Mouse (Mus musculus): ENCODE results near the gene Faf1. TPM values are rescaled to one million over a fixed set of nuclear protein-coding genes. Genes with fewer than 3 reads are reported as not detected.
"Not testable (repeated sequence)": the region's sequence is repeated elsewhere in the genome, so short reads cannot be mapped to it uniquely, and the experiment has no call there.

The Faf1 gene
- polyA plus RNA-seq, 1 experiment from 2014 or later, result 27.5 TPM

GRCm38 (mm10) chr4:109677221-109677620 is 833 bp downstream of the Faf1 start:
- Histone ChIP-seq H3K36me3 (ENCODE audit: control insufficient read depth, insufficient read depth, low read length) (no peaks in the 10 kb centered on the region), H3K4me3 (ENCODE audit: control insufficient read depth in 1 of 2, insufficient read depth in 1 of 2, low read depth in 1 of 2, low read length in 2 of 2) (peak overlapping the region; percentile 89 to 90), H3K9ac (ENCODE audit: low read length) (peak overlapping the region; percentile 93), H3K4me1 (ENCODE audit: control insufficient read depth in 2 of 2, insufficient read depth in 2 of 2, low read length in 2 of 2) (peaks cover 0 to 9% of the 10 kb centered on the region in 2 experiments; a peak in 2 of 4 replicates), H3K9me3 (ENCODE audit: control insufficient read depth, low read length) (no peaks in the 10 kb centered on the region), H3K4me2 (ENCODE audit: low read length) (peak overlapping the region; percentile 80), H3K27ac (replicated peaks in 1 of 2; ENCODE audit: control insufficient read depth in 1 of 2, insufficient read depth in 1 of 2, low read depth in 2 of 2, low read length in 2 of 2) (peak overlapping the region; percentile 96 to 97), H3K27me3 (ENCODE audit: control insufficient read depth, insufficient read depth, low read length) (no peaks in the 10 kb centered on the region)
- WGBS, result 0% methylated on average over 3 of the region's 3 CpGs
- ATAC-seq (ENCODE audit: insufficient number of reproducible peaks, insufficient read depth, low FRiP score, low read depth), result no peak

- no peak for ATAC-seq (ENCODE audit: insufficient number of reproducible peaks, insufficient read depth, low FRiP score, low read depth)
- Histone ChIP-seq H3K4me2 (ENCODE audit: low read length) (no peak overlapping the region), H3K4me1 (ENCODE audit: control insufficient read depth in 2 of 2, insufficient read depth in 2 of 2, low read length in 2 of 2) (no peaks in the 10 kb centered on the region), H3K9ac (ENCODE audit: low read length) (no peak overlapping the region), H3K4me3 (ENCODE audit: control insufficient read depth in 1 of 2, insufficient read depth in 1 of 2, low read depth in 1 of 2, low read length in 2 of 2) (no peak overlapping the region), H3K36me3 (ENCODE audit: control insufficient read depth, insufficient read depth, low read length) (0 out of 2 replicates have a peak, but pooled peaks cover 4% of the 10 kb centered on the region), H3K27me3 (ENCODE audit: control insufficient read depth, insufficient read depth, low read length) (no peaks in the 10 kb centered on the region), H3K27ac (replicated peaks in 1 of 2; ENCODE audit: control insufficient read depth in 1 of 2, insufficient read depth in 1 of 2, low read depth in 2 of 2, low read length in 2 of 2) (no peak overlapping the region), H3K9me3 (ENCODE audit: control insufficient read depth, low read length) (no peaks in the 10 kb centered on the region)
- WGBS, result 74% methylated on average over 2 of the region's 2 CpGs
Measured at GRCm38 (mm10) chr4:109683561-109683960, 7.2 kb downstream of the Faf1 start.

DNA sequence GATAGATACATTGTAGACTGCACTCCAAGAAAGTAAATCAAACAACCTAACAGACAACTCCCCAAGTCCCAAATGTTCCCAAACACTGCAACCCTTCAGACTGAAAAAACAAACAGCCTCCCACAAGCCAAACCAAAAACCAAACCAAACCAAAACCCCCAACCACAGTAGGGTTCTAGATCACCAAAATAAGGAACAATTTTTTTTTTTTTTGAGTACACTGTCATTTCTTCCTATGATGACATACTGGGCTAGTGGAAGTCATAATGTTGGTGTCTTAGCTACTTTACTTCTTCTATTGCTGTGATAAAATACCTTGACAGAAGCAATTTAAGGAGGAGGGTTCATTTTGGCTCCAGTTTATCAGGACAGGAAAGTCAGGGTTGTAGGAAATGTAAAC is 16.3 kb downstream of the Faf1 start:
- Histone ChIP-seq H3K9ac (ENCODE audit: low read length) (no peak overlapping the region), H3K4me1 (ENCODE audit: control insufficient read depth in 2 of 2, insufficient read depth in 2 of 2, low read length in 2 of 2) (no peaks in the 10 kb centered on the region), H3K27me3 (ENCODE audit: control insufficient read depth, insufficient read depth, low read length) (no peaks in the 10 kb centered on the region), H3K4me2 (ENCODE audit: low read length) (no peak overlapping the region), H3K27ac (replicated peaks in 1 of 2; ENCODE audit: control insufficient read depth in 1 of 2, insufficient read depth in 1 of 2, low read depth in 2 of 2, low read length in 2 of 2) (no peak overlapping the region), H3K36me3 (ENCODE audit: control insufficient read depth, insufficient read depth, low read length) (no peaks in the 10 kb centered on the region), H3K9me3 (ENCODE audit: control insufficient read depth, low read length) (peaks cover 10% of the 10 kb centered on the region), H3K4me3 (ENCODE audit: control insufficient read depth in 1 of 2, insufficient read depth in 1 of 2, low read depth in 1 of 2, low read length in 2 of 2) (no peak overlapping the region)
- ATAC-seq (ENCODE audit: insufficient number of reproducible peaks, insufficient read depth, low FRiP score, low read depth), result no peak

DNA sequence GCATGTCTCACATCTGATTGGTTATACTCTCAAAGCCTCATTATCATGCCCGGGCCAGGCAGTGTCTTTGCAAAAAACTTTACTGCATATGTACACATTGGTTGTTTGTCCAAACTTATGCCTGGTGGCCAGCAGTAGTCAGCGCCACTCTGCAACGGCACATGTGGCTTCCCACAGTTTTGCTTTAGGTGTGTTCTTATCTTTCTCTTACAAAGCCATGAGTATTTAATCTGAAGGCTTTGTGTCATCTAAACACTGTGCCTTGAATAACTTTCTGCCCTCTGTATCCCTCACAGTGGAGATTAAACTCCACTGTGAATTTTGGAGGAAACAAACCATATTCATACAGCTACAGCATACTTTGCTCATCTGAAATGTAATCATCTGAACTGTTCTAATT is 24.3 kb downstream of the Faf1 start:
- not testable (repeated sequence) for H3K9ac ChIP-seq (ENCODE audit: low read length); H3K4me2 ChIP-seq (ENCODE audit: low read length); H3K4me3 ChIP-seq (ENCODE audit: control insufficient read depth in 1 of 2, insufficient read depth in 1 of 2, low read depth in 1 of 2, low read length in 2 of 2); ATAC-seq (ENCODE audit: insufficient number of reproducible peaks, insufficient read depth, low FRiP score, low read depth); H3K27ac ChIP-seq (replicated peaks in 1 of 2; ENCODE audit: control insufficient read depth in 1 of 2, insufficient read depth in 1 of 2, low read depth in 2 of 2, low read length in 2 of 2); H3K27me3 ChIP-seq (ENCODE audit: control insufficient read depth, insufficient read depth, low read length); H3K36me3 ChIP-seq (ENCODE audit: control insufficient read depth, insufficient read depth, low read length); H3K4me1 ChIP-seq (ENCODE audit: control insufficient read depth in 2 of 2, insufficient read depth in 2 of 2, low read length in 2 of 2); H3K9me3 ChIP-seq (ENCODE audit: control insufficient read depth, low read length)
- WGBS, result 94% methylated on average over 3 of the region's 3 CpGs

GRCm38 (mm10) chr4:109703568-109703967 is 27.2 kb downstream of the Faf1 start:
- no peaks in the 10 kb centered on the region for H3K27me3 ChIP-seq (ENCODE audit: control insufficient read depth, insufficient read depth, low read length)
- 0 out of 4 replicates have a peak, but pooled peaks cover 0 to 4% of the 10 kb centered on the region in 2 experiments for H3K4me1 ChIP-seq (ENCODE audit: control insufficient read depth in 2 of 2, insufficient read depth in 2 of 2, low read length in 2 of 2)
- H3K27ac ChIP-seq (replicated peaks in 1 of 2; ENCODE audit: control insufficient read depth in 1 of 2, insufficient read depth in 1 of 2, low read depth in 2 of 2, low read length in 2 of 2), result no peak overlapping the region
- H3K9ac ChIP-seq (ENCODE audit: low read length), result no peak overlapping the region
- no peak for ATAC-seq (ENCODE audit: insufficient number of reproducible peaks, insufficient read depth, low FRiP score, low read depth)
- no peak overlapping the region for H3K4me2 ChIP-seq (ENCODE audit: low read length)
- no peaks in the 10 kb centered on the region for H3K36me3 ChIP-seq (ENCODE audit: control insufficient read depth, insufficient read depth, low read length)
- H3K9me3 ChIP-seq (ENCODE audit: control insufficient read depth, low read length), result no peaks in the 10 kb centered on the region
- H3K4me3 ChIP-seq (ENCODE audit: control insufficient read depth in 1 of 2, insufficient read depth in 1 of 2, low read depth in 1 of 2, low read length in 2 of 2), result no peak overlapping the region

DNA sequence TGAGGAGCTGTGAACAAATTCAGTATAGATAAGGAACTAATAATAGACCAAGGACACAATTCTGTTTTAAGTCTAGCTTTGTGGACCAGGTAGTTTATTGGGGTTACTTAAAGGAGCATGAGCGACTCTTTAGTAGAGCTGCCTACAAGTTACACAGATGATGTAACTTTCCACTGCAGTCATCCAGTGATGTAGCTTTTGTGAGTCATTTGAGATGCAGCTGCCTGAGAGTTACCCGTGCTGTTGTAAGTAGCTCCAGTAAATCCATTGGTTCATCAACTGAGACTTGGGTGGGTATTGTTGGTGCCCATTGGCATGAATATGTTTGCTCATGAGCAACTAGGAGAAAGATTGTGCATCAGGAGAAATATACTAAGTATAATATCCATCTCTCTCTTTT is 29.0 kb downstream of the Faf1 start:
- H3K4me1 ChIP-seq (ENCODE audit: control insufficient read depth in 2 of 2, insufficient read depth in 2 of 2, low read length in 2 of 2), result 0 out of 4 replicates have a peak, but pooled peaks cover 0 to 4% of the 10 kb centered on the region in 2 experiments
- no peaks in the 10 kb centered on the region for H3K9me3 ChIP-seq (ENCODE audit: control insufficient read depth, low read length)
- no peak overlapping the region for H3K27ac ChIP-seq (replicated peaks in 1 of 2; ENCODE audit: control insufficient read depth in 1 of 2, insufficient read depth in 1 of 2, low read depth in 2 of 2, low read length in 2 of 2)
- no peaks in the 10 kb centered on the region for H3K27me3 ChIP-seq (ENCODE audit: control insufficient read depth, insufficient read depth, low read length)
- H3K4me2 ChIP-seq (ENCODE audit: low read length), result no peak overlapping the region
- no peak for ATAC-seq (ENCODE audit: insufficient number of reproducible peaks, insufficient read depth, low FRiP score, low read depth)
- no peak overlapping the region for H3K9ac ChIP-seq (ENCODE audit: low read length)
- 78% methylated on average over 2 of the region's 2 CpGs for WGBS
- H3K36me3 ChIP-seq (ENCODE audit: control insufficient read depth, insufficient read depth, low read length), result no peaks in the 10 kb centered on the region
- H3K4me3 ChIP-seq (ENCODE audit: control insufficient read depth in 1 of 2, insufficient read depth in 1 of 2, low read depth in 1 of 2, low read length in 2 of 2), result no peak overlapping the region

DNA sequence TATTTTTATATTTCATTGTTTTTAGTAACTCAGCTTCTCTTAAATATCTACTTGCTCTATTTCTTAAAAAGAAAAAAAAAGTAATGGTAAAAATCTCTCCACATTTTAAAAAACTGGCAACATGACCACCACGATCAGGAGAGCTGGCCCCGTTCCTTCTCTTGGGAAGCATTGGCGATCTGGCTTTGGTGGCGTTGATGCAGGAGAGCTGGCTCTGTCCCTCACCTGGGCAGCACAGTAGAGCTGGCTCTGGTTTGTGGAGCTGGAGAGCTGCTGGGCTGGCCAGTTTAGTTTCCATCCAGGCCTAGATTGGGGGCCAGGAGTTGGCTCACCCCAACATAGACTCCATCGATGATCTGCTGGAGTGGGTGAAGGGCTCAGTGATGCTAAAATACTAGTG is 42.9 kb downstream of the Faf1 start:
- no peak for ATAC-seq (ENCODE audit: insufficient number of reproducible peaks, insufficient read depth, low FRiP score, low read depth)
- H3K27me3 ChIP-seq (ENCODE audit: control insufficient read depth, insufficient read depth, low read length), result no peaks in the 10 kb centered on the region
- H3K36me3 ChIP-seq (ENCODE audit: control insufficient read depth, insufficient read depth, low read length), result 0 out of 2 replicates have a peak, but pooled peaks cover 6% of the 10 kb centered on the region
- no peak overlapping the region for H3K4me3 ChIP-seq (ENCODE audit: control insufficient read depth in 1 of 2, insufficient read depth in 1 of 2, low read depth in 1 of 2, low read length in 2 of 2)
- no peaks in the 10 kb centered on the region for H3K9me3 ChIP-seq (ENCODE audit: control insufficient read depth, low read length)
- H3K4me2 ChIP-seq (ENCODE audit: low read length), result no peak overlapping the region
- H3K4me1 ChIP-seq (ENCODE audit: control insufficient read depth in 2 of 2, insufficient read depth in 2 of 2, low read length in 2 of 2), result no peaks in the 10 kb centered on the region
- 95% methylated on average over 5 of the region's 5 CpGs for WGBS
- H3K9ac ChIP-seq (ENCODE audit: low read length), result no peak overlapping the region
- H3K27ac ChIP-seq (replicated peaks in 1 of 2; ENCODE audit: control insufficient read depth in 1 of 2, insufficient read depth in 1 of 2, low read depth in 2 of 2, low read length in 2 of 2), result no peak overlapping the region

DNA sequence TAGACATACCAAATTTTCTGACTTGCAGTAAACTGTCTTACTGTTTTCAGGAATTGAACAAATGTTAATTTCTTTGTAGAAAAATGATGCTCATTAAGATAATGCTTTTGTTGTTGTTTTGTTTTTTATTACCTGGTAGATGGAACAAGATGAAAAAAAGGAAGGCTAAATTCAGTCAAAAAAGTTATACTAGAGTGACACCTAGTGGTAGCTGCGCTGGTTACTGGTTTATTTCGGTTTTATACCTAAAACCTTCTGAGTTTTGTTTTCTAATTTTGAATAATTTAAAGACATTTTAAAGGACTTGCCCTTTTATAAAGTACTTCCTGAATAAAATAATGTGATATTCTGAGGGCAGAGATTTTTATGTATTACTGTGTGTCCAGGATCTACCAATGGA is 52.9 kb downstream of the Faf1 start:
- Histone ChIP-seq H3K9ac (ENCODE audit: low read length) (no peak overlapping the region), H3K4me2 (ENCODE audit: low read length) (no peak overlapping the region), H3K4me3 (ENCODE audit: control insufficient read depth in 1 of 2, insufficient read depth in 1 of 2, low read depth in 1 of 2, low read length in 2 of 2) (no peak overlapping the region), H3K4me1 (ENCODE audit: control insufficient read depth in 2 of 2, insufficient read depth in 2 of 2, low read length in 2 of 2) (no peaks in the 10 kb centered on the region), H3K27me3 (ENCODE audit: control insufficient read depth, insufficient read depth, low read length) (no peaks in the 10 kb centered on the region), H3K36me3 (ENCODE audit: control insufficient read depth, insufficient read depth, low read length) (no peaks in the 10 kb centered on the region), H3K9me3 (ENCODE audit: control insufficient read depth, low read length) (no peaks in the 10 kb centered on the region), H3K27ac (replicated peaks in 1 of 2; ENCODE audit: control insufficient read depth in 1 of 2, insufficient read depth in 1 of 2, low read depth in 2 of 2, low read length in 2 of 2) (no peak overlapping the region)
- 10% methylated on average over 2 of the region's 2 CpGs for WGBS
- ATAC-seq (ENCODE audit: insufficient number of reproducible peaks, insufficient read depth, low FRiP score, low read depth), result no peak

All from heart, embryonic 14.5 days (tissue).